Mouse (Mus musculus) heart, embryonic 15.5 days (tissue): Measurements from ENCODE around the gene Camsap2. TPM values are rescaled to one million over a fixed set of nuclear protein-coding genes. Genes with fewer than 3 reads are reported as not detected.
A peak's percentile ranks its signal among the peaks of the same experiment; 100 is the strongest.

Source experiments
- ATAC-seq: fragments of 200-750 bp; cut with Nextera tagmentation; replicated peaks from 2 replicates; pipeline ENCODE4 v1.8.0; 2017; ENCODE audit warnings: low read depth, moderate TSS enrichment; ENCODE audit not compliant: insufficient number of reproducible peaks, insufficient read depth, low FRiP score
- H3K27ac ChIP-seq: fragments of 300-500 bp; sonication (generic); 2 replicates; pipeline ENCODE4 v1.5.1; 2015; ENCODE audit warnings: mild to moderate bottlenecking, inconsistent platforms
- H3K27me3 ChIP-seq: fragments of 300-500 bp; sonication (generic); 2 replicates; pipeline ENCODE4 v1.6.1; 2015; ENCODE audit warnings: inconsistent platforms
- H3K36me3 ChIP-seq: fragments of 300-500 bp; sonication (generic); 2 replicates; pipeline ENCODE4 v1.6.1; 2015; ENCODE audit warnings: mild to moderate bottlenecking, inconsistent platforms
- H3K4me1 ChIP-seq: fragments of 300-500 bp; sonication (generic); replicated peaks from 2 replicates; pipeline ENCODE4 v1.6.1; 2015; ENCODE audit warnings: inconsistent platforms
- H3K4me2 ChIP-seq: fragments of 300-500 bp; sonication (generic); 2 replicates; pipeline ENCODE4 v1.6.1; 2015; ENCODE audit warnings: inconsistent platforms, mild to moderate bottlenecking, moderate library complexity
- H3K4me3 ChIP-seq: fragments of 300-500 bp; sonication (generic); 2 replicates; pipeline ENCODE4 v1.5.1; 2015; ENCODE audit warnings: mild to moderate bottlenecking, inconsistent platforms
- H3K9ac ChIP-seq: fragments of 300-500 bp; sonication (generic); 2 replicates; pipeline ENCODE4 v1.6.1; 2015; ENCODE audit warnings: mild to moderate bottlenecking, inconsistent platforms
- H3K9me3 ChIP-seq: fragments of 300-500 bp; sonication (generic); replicated peaks from 2 replicates; pipeline ENCODE4 v1.6.1; 2016; ENCODE audit warnings: inconsistent platforms
- WGBS: fragments of 180-500 bp; shearing (Covaris S2); methylation state at CpG from one replicate; pipeline ENCODE4 v1.1.7; 2015; ENCODE audit warnings: mixed read lengths; 5-methylcytosine and 5-hydroxymethylcytosine counted together
- polyA plus RNA-seq: library from polyadenylated mRNA; unstranded; fragments of >200 nt; fragmentation: Nextera tagmentation; extraction: Ambion mirVana; gene quantifications from 2 replicates; pipeline ENCODE4 v1.2.1, GENCODE M21; 2015

Camsap2 gene
- polyA plus RNA-seq, 1 experiment from 2014 or later, result 5.6 TPM

DNA sequence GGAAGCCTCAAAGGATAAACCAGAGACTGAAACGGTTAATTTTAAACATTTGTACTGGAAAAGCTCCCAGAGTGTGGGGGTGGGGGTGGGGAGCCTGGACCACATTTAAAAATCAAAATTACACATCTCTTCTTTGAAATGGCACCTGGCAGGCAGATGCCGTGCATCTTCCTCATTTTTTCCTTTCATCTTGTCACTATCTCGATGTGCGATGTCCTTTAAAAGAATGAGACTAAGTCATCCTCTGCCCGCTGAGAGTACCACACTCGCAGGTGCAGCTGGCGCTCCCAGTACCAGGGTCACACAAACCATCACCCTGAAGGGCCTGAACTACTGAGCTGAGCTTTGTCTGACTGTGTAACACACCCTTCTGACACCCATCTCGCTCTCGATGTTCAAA, 87.4 kb downstream of the Camsap2 start:
- 72% methylated on average over 9 of the region's 9 CpGs for WGBS
- H3K4me3 ChIP-seq, result no peak overlapping the region
- no peaks in the 10 kb centered on the region for H3K36me3 ChIP-seq
- ATAC-seq, result no peak
- H3K4me2 ChIP-seq, result no peak overlapping the region
- H3K4me1 ChIP-seq, result peaks cover 23% of the 10 kb centered on the region
- no peak overlapping the region for H3K27ac ChIP-seq
- H3K9me3 ChIP-seq, result no peaks in the 10 kb centered on the region
- H3K9ac ChIP-seq, result no peak overlapping the region
- H3K27me3 ChIP-seq, result peaks cover 68% of the 10 kb centered on the region

DNA sequence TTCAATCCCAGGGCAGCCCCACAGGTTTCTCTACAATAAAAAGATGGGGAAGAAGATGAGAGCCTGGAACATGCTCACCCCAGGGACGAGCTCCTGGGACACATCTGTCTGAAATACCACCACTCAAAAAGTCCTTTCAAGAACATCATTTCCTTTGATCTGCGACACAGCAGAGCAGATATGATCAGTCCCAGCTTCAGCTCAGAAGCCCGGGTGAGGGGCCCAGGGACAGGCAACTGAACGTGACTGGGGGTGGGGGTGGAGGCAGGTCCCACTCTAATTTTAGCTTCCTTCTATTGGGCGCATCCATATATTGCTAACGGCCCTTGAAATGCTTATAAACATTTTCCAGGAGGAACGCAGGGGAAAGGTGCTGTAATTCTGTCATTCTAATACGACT, 90.2 kb downstream of the Camsap2 start:
- WGBS, result 23% methylated on average over 8 of the region's 8 CpGs
- peaks cover 48% of the 10 kb centered on the region for H3K27me3 ChIP-seq
- ATAC-seq, result no peak
- no peak overlapping the region for H3K27ac ChIP-seq
- H3K4me1 ChIP-seq, result peaks cover 21% of the 10 kb centered on the region
- no peaks in the 10 kb centered on the region for H3K36me3 ChIP-seq
- H3K4me2 ChIP-seq, result no peak overlapping the region
- no peak overlapping the region for H3K9ac ChIP-seq
- no peak overlapping the region for H3K4me3 ChIP-seq
- no peaks in the 10 kb centered on the region for H3K9me3 ChIP-seq

DNA sequence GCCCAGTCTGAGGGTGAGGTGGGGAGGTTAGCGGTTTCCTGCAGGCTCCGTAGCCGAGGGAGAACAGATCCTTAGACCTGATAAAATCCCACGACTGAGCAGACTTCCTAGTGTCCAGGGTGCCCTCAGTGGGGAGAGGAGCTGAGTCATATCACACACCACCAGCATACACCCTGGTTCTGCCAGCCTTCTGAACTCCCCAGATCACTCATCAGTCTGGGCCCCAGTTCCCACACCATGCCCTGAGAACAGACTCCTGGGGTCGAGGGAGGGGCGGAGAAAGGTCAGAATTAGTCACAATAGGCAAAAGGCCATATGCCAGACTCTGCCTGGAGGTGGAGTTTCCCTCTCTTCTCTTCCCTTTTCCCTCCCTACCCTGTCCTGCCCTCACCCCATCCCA, 90.7 kb downstream of the Camsap2 start:
- Histone ChIP-seq H3K4me3 (no peak overlapping the region), H3K4me2 (no peak overlapping the region), H3K36me3 (no peaks in the 10 kb centered on the region), H3K9me3 (no peaks in the 10 kb centered on the region), H3K27me3 (peaks cover 43% of the 10 kb centered on the region), H3K9ac (no peak overlapping the region), H3K27ac (no peak overlapping the region), H3K4me1 (peaks cover 16% of the 10 kb centered on the region)
- WGBS, result 31% methylated on average over 6 of the region's 6 CpGs
- ATAC-seq, result no peak

DNA sequence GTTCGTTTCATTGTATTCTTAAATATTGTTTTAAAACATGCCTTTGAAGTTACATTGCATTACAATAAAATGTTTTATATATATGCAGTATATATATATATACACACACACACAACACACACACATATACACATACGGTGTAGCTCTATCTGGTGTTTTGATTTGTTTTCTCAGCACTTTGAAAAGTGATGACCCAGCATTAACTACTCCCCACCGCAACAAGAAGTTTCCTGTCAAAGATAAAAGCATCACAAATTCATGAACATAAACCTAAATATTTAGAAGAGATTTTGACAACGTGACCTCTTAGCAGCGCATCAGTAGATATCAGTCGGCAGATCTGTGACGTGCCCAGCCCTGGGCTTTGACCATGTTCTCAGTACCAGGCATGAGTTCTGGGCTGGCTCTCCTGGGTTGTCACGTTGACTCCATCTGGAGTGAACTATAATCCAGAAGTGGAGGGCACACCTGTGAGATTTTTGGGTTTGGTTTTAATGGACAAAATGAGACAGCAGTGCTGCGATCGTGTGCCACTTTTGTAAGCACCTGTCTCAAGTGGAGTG, 91.3 kb downstream of the Camsap2 start:
- Histone ChIP-seq H3K36me3 (no peaks in the 10 kb centered on the region), H3K4me3 (no peak overlapping the region), H3K4me2 (no peak overlapping the region), H3K9me3 (no peaks in the 10 kb centered on the region), H3K4me1 (peaks cover 10% of the 10 kb centered on the region), H3K9ac (no peak overlapping the region), H3K27ac (no peak overlapping the region), H3K27me3 (peaks cover 37% of the 10 kb centered on the region)
- no peak for ATAC-seq
- 77% methylated on average over 10 of the region's 10 CpGs for WGBS

DNA sequence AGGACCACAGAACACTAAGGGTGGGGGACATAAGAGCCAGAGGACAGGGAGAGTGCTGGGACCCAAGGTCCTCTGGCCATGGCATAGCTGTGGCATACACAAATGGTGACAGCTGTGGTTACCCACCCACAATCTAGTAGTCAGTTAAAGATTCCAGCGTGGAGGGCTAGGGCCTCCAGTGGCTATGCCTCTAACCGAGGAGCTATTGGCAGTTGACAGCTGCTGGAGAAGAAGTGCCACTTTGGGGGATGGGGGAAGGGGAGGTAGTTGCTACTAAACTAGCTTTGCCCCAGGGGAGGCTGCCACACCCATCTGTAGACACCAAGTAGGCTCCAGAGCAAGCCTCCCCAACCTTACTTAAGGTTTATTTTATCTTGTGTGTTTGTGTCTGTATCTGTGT, 92.4 kb downstream of the Camsap2 start:
- Histone ChIP-seq H3K9me3 (no peaks in the 10 kb centered on the region), H3K4me1 (0 out of 2 replicates have a peak, but pooled peaks cover 7% of the 10 kb centered on the region), H3K4me2 (no peak overlapping the region), H3K36me3 (no peaks in the 10 kb centered on the region), H3K9ac (no peak overlapping the region), H3K27me3 (peaks cover 27% of the 10 kb centered on the region), H3K4me3 (no peak overlapping the region), H3K27ac (no peak overlapping the region; the same call in 1 of the 2 replicates)
- ATAC-seq, result no peak
- 15% methylated on average over 2 of the region's 2 CpGs for WGBS

DNA sequence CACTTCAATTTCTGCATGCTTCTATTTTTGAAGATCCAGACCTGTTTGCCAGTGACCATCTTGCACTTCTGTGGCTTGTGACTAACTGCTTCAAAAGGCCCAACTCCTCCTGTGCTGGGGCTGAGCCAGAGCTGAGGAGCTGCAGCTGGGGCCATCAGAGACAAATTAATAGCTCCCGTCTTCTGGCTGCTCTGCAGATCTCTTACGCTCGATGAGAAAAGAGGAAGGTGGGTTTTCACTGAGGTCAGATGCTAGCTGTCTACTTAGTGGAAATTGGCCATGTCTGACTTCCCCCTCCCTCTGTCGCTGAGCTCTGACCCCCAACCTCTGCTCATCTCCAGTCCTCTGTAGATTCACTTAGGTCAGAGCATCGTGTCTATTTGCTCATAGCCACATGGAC, 96.2 kb downstream of the Camsap2 start:
- 56% methylated on average over 5 of the region's 5 CpGs for WGBS
- Histone ChIP-seq H3K9ac (no peak overlapping the region), H3K4me1 (no peaks in the 10 kb centered on the region), H3K27ac (no peak overlapping the region), H3K27me3 (no peaks in the 10 kb centered on the region), H3K9me3 (no peaks in the 10 kb centered on the region), H3K36me3 (no peaks in the 10 kb centered on the region), H3K4me3 (no peak overlapping the region), H3K4me2 (no peak overlapping the region)
- ATAC-seq, result no peak

DNA sequence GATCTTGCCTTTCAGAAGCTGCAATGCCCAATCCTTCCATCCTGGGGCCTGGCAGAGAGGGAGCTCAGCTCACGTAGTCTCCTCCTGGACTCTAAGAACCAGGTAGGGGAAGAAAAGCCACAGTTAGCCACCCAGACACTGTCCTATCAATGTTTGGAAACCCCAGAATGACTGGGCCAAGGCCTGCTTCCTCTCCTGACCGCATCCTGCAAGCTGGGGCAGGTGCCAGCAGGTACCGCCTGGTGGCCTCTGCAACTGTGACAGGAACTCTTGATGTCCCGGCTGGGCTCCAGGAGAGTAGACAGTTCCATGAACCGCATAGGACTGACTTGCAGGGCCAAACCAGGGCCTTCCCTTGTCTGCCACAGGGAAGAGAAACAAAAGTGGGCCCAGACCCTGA, 98.5 kb downstream of the Camsap2 start:
- H3K9me3 ChIP-seq, result no peaks in the 10 kb centered on the region
- no peaks in the 10 kb centered on the region for H3K36me3 ChIP-seq
- H3K4me1 ChIP-seq, result no peaks in the 10 kb centered on the region
- H3K4me2 ChIP-seq, result no peak overlapping the region
- no peak overlapping the region for H3K27ac ChIP-seq
- H3K27me3 ChIP-seq, result no peaks in the 10 kb centered on the region
- no peak overlapping the region for H3K4me3 ChIP-seq
- 82% methylated on average over 5 of the region's 5 CpGs for WGBS
- ATAC-seq, result no peak
- H3K9ac ChIP-seq, result no peak overlapping the region

DNA sequence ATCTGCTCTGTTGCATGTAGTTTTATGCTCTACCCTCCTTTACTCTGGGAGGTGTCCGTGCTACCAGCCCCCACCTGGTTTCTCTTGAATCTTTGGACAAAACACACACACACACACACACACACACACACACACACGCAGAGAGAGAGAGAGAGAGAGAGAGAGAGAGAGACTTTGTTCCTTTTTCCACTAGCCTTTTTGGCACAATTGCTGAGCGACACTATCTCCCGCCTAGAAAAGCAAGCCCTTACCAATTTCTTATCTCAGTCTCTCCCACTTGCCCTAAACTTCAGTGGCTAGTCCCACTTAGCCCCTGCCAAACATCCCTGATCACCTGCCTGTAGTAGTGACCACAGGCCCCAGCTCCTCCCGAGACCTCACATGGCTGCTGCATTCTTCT, 101.4 kb downstream of the Camsap2 start:
- Histone ChIP-seq H3K36me3 (no peaks in the 10 kb centered on the region), H3K9me3 (no peaks in the 10 kb centered on the region), H3K4me1 (no peaks in the 10 kb centered on the region), H3K27me3 (no peaks in the 10 kb centered on the region), H3K9ac (no peak overlapping the region), H3K4me3 (no peak overlapping the region), H3K27ac (no peak overlapping the region), H3K4me2 (no peak overlapping the region)
- ATAC-seq, result no peak
- 61% methylated on average over 5 of the region's 5 CpGs for WGBS

DNA sequence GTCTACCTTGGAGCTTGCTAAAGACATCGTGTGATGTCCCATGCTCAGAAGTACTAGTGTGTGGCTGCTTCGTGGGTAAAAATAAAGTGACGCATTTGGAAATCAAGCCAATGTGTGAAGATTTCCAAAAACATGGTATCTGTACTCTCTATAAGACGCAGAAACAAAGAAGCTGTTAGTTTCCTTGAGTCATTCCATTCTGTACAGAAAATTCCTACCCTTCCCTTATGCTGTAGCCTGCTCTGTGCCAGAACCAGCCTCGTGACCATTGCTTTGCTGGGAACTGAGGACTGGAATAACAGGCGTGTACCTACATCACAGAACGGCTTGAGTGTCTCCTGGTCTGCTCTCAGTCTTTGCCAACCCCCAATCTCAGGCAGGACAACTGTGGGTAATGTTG, 104.1 kb downstream of the Camsap2 start:
- H3K36me3 ChIP-seq, result no peaks in the 10 kb centered on the region
- no peak overlapping the region for H3K9ac ChIP-seq
- no peak overlapping the region for H3K27ac ChIP-seq
- no peak overlapping the region for H3K4me3 ChIP-seq
- 77% methylated on average over 7 of the region's 7 CpGs for WGBS
- ATAC-seq, result no peak
- H3K27me3 ChIP-seq, result no peaks in the 10 kb centered on the region
- no peaks in the 10 kb centered on the region for H3K4me1 ChIP-seq
- no peak overlapping the region for H3K4me2 ChIP-seq
- no peaks in the 10 kb centered on the region for H3K9me3 ChIP-seq

DNA sequence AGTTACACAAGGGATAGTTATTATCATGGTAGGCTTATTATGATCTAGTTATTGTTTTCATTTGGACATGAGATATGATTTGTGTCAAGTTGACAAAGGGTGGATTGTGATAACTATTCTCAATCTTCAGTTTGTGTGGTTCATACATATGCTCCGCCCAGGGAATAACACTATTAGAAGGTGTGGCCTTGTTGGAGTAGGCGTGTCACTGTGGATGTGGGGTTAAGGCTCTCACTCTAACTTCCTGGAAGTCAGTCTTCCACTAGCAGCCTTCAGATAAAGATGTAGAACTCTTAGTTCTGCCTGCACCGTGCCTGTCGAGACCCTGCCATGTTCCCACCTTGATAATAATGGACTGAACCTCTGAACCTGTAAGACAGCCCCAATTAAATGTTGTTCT, 107.4 kb downstream of the Camsap2 start:
- WGBS, result 80% methylated on average over 4 of the region's 4 CpGs
- Histone ChIP-seq H3K4me2 (no peak overlapping the region), H3K9ac (no peak overlapping the region), H3K27ac (no peak overlapping the region), H3K36me3 (no peaks in the 10 kb centered on the region), H3K27me3 (peaks cover 6% of the 10 kb centered on the region), H3K4me1 (peaks cover 13% of the 10 kb centered on the region), H3K4me3 (no peak overlapping the region), H3K9me3 (no peaks in the 10 kb centered on the region)
- ATAC-seq, result no peak

DNA sequence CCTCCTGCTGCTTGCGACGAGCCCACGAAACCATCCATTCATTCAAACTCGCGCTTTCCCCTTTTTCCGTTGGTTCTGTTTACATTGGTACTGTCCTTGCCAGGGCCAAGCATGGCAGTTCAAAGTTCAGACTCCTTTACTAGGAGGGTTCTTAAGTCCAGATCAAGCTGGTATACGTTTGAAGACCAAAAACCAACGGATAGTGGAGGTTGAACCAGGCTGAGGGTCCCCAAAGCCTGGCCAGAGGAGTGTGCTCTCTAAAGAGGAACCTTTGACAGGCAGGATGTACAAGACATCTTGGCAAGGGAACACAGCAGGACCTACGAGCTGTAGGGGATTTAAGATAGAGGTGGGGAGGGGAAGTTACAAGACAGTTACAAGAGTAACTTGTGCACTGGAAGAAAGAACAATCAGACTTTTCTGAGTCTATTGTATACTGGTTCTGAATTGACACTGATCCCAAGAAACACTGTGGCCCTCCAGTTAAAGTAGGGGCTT, 111.3 kb downstream of the Camsap2 start:
- peaks cover 35% of the 10 kb centered on the region for H3K27me3 ChIP-seq
- peak overlapping the region; percentile 85 for H3K4me2 ChIP-seq
- H3K9me3 ChIP-seq, result no peaks in the 10 kb centered on the region
- ATAC-seq, result no peak
- peaks cover 19% of the 10 kb centered on the region for H3K4me1 ChIP-seq
- H3K4me3 ChIP-seq, result peak overlapping the region; percentile 62
- no peak overlapping the region for H3K27ac ChIP-seq
- H3K9ac ChIP-seq, result peak overlapping the region; percentile 56
- WGBS, result 4% methylated on average over 9 of the region's 9 CpGs
- H3K36me3 ChIP-seq, result no peaks in the 10 kb centered on the region

DNA sequence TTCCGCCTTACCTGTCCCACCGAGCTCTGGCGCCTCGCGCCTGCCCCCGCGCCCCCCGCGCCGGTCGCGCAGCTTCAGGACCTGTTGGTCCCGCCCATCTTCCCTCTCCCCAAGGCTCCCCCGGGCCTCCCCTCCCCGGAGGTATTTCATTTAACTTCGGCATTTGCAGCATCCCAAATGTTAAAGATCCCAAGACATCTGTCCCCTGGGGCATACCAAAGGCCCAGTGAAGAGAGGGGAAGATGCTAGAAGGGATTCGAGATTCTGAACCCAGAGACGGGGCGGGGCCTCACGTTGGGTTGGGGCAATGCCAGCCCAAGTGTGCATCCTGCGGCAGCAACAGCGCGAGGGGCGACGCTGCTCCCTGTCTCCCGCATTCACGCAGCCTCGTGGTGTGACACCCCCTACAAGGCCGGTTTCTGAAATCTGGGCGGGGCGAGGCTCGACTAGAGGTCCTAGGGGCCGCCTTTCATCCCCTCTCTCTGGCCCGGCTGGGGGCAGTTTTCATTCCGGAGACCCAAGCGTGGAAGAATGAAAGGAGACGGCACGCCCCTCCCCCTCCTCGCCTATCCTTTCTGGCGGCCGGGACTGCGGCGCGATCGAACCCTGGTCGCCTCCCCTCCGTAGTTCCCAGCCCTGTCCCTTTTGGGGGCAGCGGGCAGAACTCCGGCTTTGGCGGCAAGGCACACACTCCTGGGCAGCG, 111.9 kb downstream of the Camsap2 start, which contains the start of gene Inava:
Gene Inava, minus strand, starts transcription at position 373 of the 703 bp plus-strand sequence.
- H3K27ac ChIP-seq, result no peak within 1 kb of the TSS
- peaks cover 19% of the 10 kb centered on the region for H3K4me1 ChIP-seq
- peaks cover 35% of the 10 kb centered on the region for H3K27me3 ChIP-seq
- H3K36me3 ChIP-seq, result no peaks in the 10 kb centered on the region
- WGBS, result 1% methylated on average over 51 of the region's 51 CpGs
- H3K9me3 ChIP-seq, result no peaks in the 10 kb centered on the region
- peak; percentile 36; the same call in 1 of the 2 replicates for ATAC-seq
- peak within 1 kb of the TSS; percentile 56 for H3K9ac ChIP-seq
- H3K4me2 ChIP-seq, result peak within 1 kb of the TSS; percentile 85
- H3K4me3 ChIP-seq, result peak within 1 kb of the TSS; percentile 62
